Mouse (Mus musculus) brain, embryonic 14.5 days (tissue): ENCODE measurements at regions not wholly inside any gene's neighbourhood (a gene's known extent, or its start where the extent isn't known, plus 50 kb on each side); places are given as distances from the start of the nearest gene placed in this dataset.

Experiments
- CTCF ChIP-seq: fragments of 200-500 bp; IDR thresholded peaks from 2 replicates; pipeline ENCODE4 v1.5.1; 2012; ENCODE audit warnings: inconsistent platforms, mild to moderate bottlenecking, moderate library complexity, borderline replicate concordance; ENCODE audit not compliant: insufficient read depth, insufficient read length; ENCODE audit errors: extremely low read depth
- POLR2A ChIP-seq: fragments of 200-500 bp; IDR thresholded peaks from 2 replicates; pipeline ENCODE4 v1.6.1; 2012; ENCODE audit warnings: mild to moderate bottlenecking, inconsistent platforms, borderline replicate concordance; ENCODE audit not compliant: poor library complexity, insufficient read depth, insufficient read length, severe bottlenecking; ENCODE audit errors: extremely low read depth

- TF ChIP-seq CTCF (no peak), POLR2A (no peak)
Observed at GRCm38 (mm10) chr8:96983103-96983502, 1094.8 kb upstream of the Got2 start.
